In the genomic region with DNA sequence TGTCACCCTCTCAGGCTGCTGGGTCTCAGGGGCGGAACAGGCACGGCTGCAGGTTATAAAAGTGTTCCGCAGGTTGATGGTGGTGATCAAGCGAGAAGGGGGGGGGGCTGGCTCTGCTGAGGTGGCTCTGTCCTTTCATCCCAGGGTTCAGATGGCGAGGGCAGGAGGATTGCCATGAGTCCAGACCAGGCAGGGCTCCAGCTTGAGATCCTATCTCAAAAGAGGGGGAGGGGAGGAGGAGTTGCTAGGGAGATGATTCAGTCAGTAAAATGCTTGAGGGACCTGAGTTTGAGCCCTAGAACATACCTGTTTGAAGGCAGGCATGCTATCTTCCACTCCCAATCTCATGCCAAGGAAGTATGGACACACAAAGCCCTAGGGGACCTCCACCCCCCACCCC, we compare ENCODE assay signal across 16 mouse cellular contexts. TPM values are rescaled to one million over a fixed set of nuclear protein-coding genes. Genes with fewer than 3 reads are reported as not detected.
DNase-seq lines count a peak whose midpoint lies in the region; ATAC-seq and TF ChIP-seq lines count a peak whose summit lies in the region.
"Had no signal": no experiment of that assay in that cellular context is flagged by ENCODE, and none has a peak within 500 bp of the region (broad histone marks: within the 10 kb centered on the region; RNA-seq: fewer than 3 reads in every experiment).

No protein-coding gene starts in this region.

- no peak for ATAC-seq in hindbrain, embryonic 11.5 days (ENCODE audit: low FRiP score)
- ATAC-seq in hindbrain, postnatal 0 days = no peak
- ATAC-seq in forebrain, embryonic 13.5 days = no peak
- ATAC-seq in midbrain, embryonic 13.5 days = no peak

- H3K9me3 ChIP-seq in hindbrain, embryonic 11.5 days (ENCODE audit: control insufficient read depth, low read length) = no peaks in the 10 kb centered on the region
- no peaks in the 10 kb centered on the region for H3K9me3 ChIP-seq in hindbrain, postnatal 0 days (ENCODE audit: low read length)
- H3K9me3 ChIP-seq in forebrain, embryonic 13.5 days (replicated peaks) = no peaks in the 10 kb centered on the region
- H3K9me3 ChIP-seq in midbrain, embryonic 13.5 days = no peaks in the 10 kb centered on the region
- H3K9me3 ChIP-seq: G1E; heart, embryonic 15.5 days; lung, embryonic 15.5 days; neural tube, embryonic 12.5 days had no signal

- no peaks in the 10 kb centered on the region for H3K36me3 ChIP-seq in hindbrain, embryonic 11.5 days (ENCODE audit: control insufficient read depth, insufficient read depth, low read length)
- no peaks in the 10 kb centered on the region for H3K36me3 ChIP-seq in hindbrain, postnatal 0 days (ENCODE audit: insufficient read depth, low read length)
- peaks cover 9% of the 10 kb centered on the region for H3K36me3 ChIP-seq in forebrain, embryonic 13.5 days (ENCODE audit: poor library complexity, severe bottlenecking)
- peaks cover 4% of the 10 kb centered on the region; the same call in 1 of the 2 replicates for H3K36me3 ChIP-seq in midbrain, embryonic 13.5 days

- H3K4me3 ChIP-seq in hindbrain, embryonic 11.5 days (ENCODE audit: low read depth, low read length) = no peak overlapping the region
- H3K4me3 ChIP-seq in hindbrain, postnatal 0 days (ENCODE audit: low read length) = no peak overlapping the region
- H3K4me3 ChIP-seq in forebrain, embryonic 13.5 days = no peak overlapping the region
- no peak overlapping the region for H3K4me3 ChIP-seq in midbrain, embryonic 13.5 days (replicated peaks)
- H3K4me3 ChIP-seq: heart, embryonic 15.5 days; lung, embryonic 15.5 days; neural tube, embryonic 12.5 days had no signal

- WGBS in hindbrain, embryonic 11.5 days = 82% methylated on average over 5 of the region's 5 CpGs
- WGBS in hindbrain, postnatal 0 days = 78% methylated on average over 5 of the region's 5 CpGs
- 74% methylated on average over 5 of the region's 5 CpGs for WGBS in forebrain, embryonic 13.5 days
- WGBS in midbrain, embryonic 13.5 days = 83% methylated on average over 5 of the region's 5 CpGs

- H3K9ac ChIP-seq in hindbrain, embryonic 11.5 days (ENCODE audit: low read depth, low read length) = no peak overlapping the region
- H3K9ac ChIP-seq in hindbrain, postnatal 0 days (replicated peaks; ENCODE audit: low read length) = no peak overlapping the region
- H3K9ac ChIP-seq in forebrain, embryonic 13.5 days = peak overlapping the region; percentile 31; the same call in 1 of the 2 replicates
- H3K9ac ChIP-seq in midbrain, embryonic 13.5 days (replicated peaks) = no peak overlapping the region; the same call in 1 of the 2 replicates
- H3K9ac ChIP-seq: heart, embryonic 15.5 days; lung, embryonic 15.5 days had no signal

- peaks cover 78% of the 10 kb centered on the region for H3K4me1 ChIP-seq in hindbrain, embryonic 11.5 days (replicated peaks; ENCODE audit: control insufficient read depth, insufficient read depth, low read length)
- H3K4me1 ChIP-seq in hindbrain, postnatal 0 days (ENCODE audit: insufficient read depth, low read length) = peaks cover 74% of the 10 kb centered on the region
- H3K4me1 ChIP-seq in forebrain, embryonic 13.5 days = peaks cover 100% of the 10 kb centered on the region
- H3K4me1 ChIP-seq in midbrain, embryonic 13.5 days (replicated peaks) = peaks cover 100% of the 10 kb centered on the region

- H3K27me3 ChIP-seq in hindbrain, embryonic 11.5 days (ENCODE audit: control insufficient read depth, insufficient read depth, low read length) = no peaks in the 10 kb centered on the region
- H3K27me3 ChIP-seq in hindbrain, postnatal 0 days (ENCODE audit: insufficient read depth, low read length) = no peaks in the 10 kb centered on the region
- H3K27me3 ChIP-seq in forebrain, embryonic 13.5 days = no peaks in the 10 kb centered on the region
- no peaks in the 10 kb centered on the region for H3K27me3 ChIP-seq in midbrain, embryonic 13.5 days
- H3K27me3 ChIP-seq: heart, embryonic 15.5 days; lung, embryonic 15.5 days; neural tube, embryonic 12.5 days had no signal

- TF ChIP-seq CTCF in hindbrain, postnatal 0 days (IDR thresholded peaks at IDR 0.05; ENCODE audit: low read depth) = no peak

- DNase-seq in hindbrain, embryonic 11.5 days (ENCODE audit: low spot score) = no peak
- no peak for DNase-seq in hindbrain, postnatal 0 days (ENCODE audit: low spot score)
- peak; percentile 29 for DNase-seq in NIH3T3 (ENCODE audit: low read depth)
- no peak for DNase-seq in kidney, postnatal 10 days
- DNase-seq in lung, postnatal 36 days = no peak
- DNase-seq: adrenal gland, postnatal 25 days; cerebellum, adult 9-10 months; gastrocnemius, postnatal 14 days; liver; thymus, adult 2 months had no signal

- H3K27ac ChIP-seq in hindbrain, embryonic 11.5 days (ENCODE audit: low read depth, low read length) = peak overlapping the region; percentile 90
- H3K27ac ChIP-seq in hindbrain, postnatal 0 days = no peak overlapping the region
- H3K27ac ChIP-seq in forebrain, embryonic 13.5 days = peak overlapping the region; percentile 90; the same call in 1 of the 2 replicates
- H3K27ac ChIP-seq in midbrain, embryonic 13.5 days = peak overlapping the region; percentile 88
- H3K27ac ChIP-seq: heart, embryonic 15.5 days; lung, embryonic 15.5 days had no signal

- H3K4me2 ChIP-seq in hindbrain, embryonic 11.5 days (replicated peaks; ENCODE audit: low read depth, low read length) = no peak overlapping the region
- no peak overlapping the region for H3K4me2 ChIP-seq in hindbrain, postnatal 0 days (ENCODE audit: low read depth, low read length)
- H3K4me2 ChIP-seq in forebrain, embryonic 13.5 days = no peak overlapping the region
- H3K4me2 ChIP-seq in midbrain, embryonic 13.5 days (replicated peaks) = 0 out of 2 replicates have a peak overlapping the region, but pooled peaks have one; percentile 16
- H3K4me2 ChIP-seq: heart, embryonic 15.5 days; lung, embryonic 15.5 days had no signal

RNA-seq across cellular contexts. Expression of a gene that starts 28.6 kb away (rescaled TPM):
- 94.8 and 96.9 TPM in 2 replicates for polyA plus RNA-seq in hindbrain, embryonic 11.5 days (2014; fragmentation: Nextera tagmentation; extraction: Ambion mirVana)
- total RNA-seq in hindbrain, postnatal 0 days (2014; rRNA removed) = 2.8 and 12.3 TPM in 2 replicates
- 17.2 and 20.6 TPM in 2 replicates for polyA plus RNA-seq in hindbrain, postnatal 0 days (2015; fragmentation: Nextera tagmentation; extraction: Ambion mirVana)
- polyA plus RNA-seq in forebrain, embryonic 13.5 days (2015; fragmentation: Nextera tagmentation; extraction: Ambion mirVana) = 66.9 and 79.8 TPM in 2 replicates
- polyA plus RNA-seq in midbrain, embryonic 13.5 days (2015; fragmentation: Nextera tagmentation; extraction: Ambion mirVana) = 36.7 and 37.9 TPM in 2 replicates
